Mouse (Mus musculus) left cerebral cortex, adult 2 months (tissue): ENCODE measurements around the gene Fam192a. TPM values are rescaled to one million over a fixed set of nuclear protein-coding genes. Genes with fewer than 3 reads are reported as not detected.
A peak's percentile ranks its signal among the peaks of the same experiment; 100 is the strongest.

ENCODE experiments used
- DNase-seq, 2 experiments: peaks; one replicate each; pipeline ENCODE4 v3.0.0; 2021 to 2022; ENCODE audit warnings: low spot score in 2 of 2, mixed read lengths in 1 of 2; ENCODE audit errors: extremely low spot score in 1 of 2
- H3K27ac ChIP-seq: fragments of 200-600 bp; 2 replicates; pipeline ENCODE4 v1.8.1; 2022
- H3K4me3 ChIP-seq: fragments of 200-600 bp; 2 replicates; pipeline ENCODE4 v1.8.1; 2022
- CTCF ChIP-seq: fragments of 200-600 bp; IDR thresholded peaks from 2 replicates; pipeline ENCODE4 v1.8.1; 2022; ENCODE audit warnings: antibody characterized with exemption, mild to moderate bottlenecking, moderate library complexity
- intact Hi-C: fragments of 180-260 bp; cut with DNase I; formaldehyde crosslinking; loops from one replicate; pipeline ENCODE4 v1.15.1; 2025
- long read RNA-seq, 2 experiments: library from polyadenylated mRNA; stranded (forward); transcript quantifications; one replicate each; pipeline ENCODE4 v2.0.0; 2021; ENCODE audit warnings: borderline mapping rate in 2 of 2
- total RNA-seq, 2 experiments: library from RNA; stranded (reverse); gene quantifications; 2 replicates each; pipeline ENCODE4 v1.2.3; 2021

Gene Fam192a
- 10 to 100 TPM; 34.8 to 38.3 TPM for total RNA-seq
- long read RNA-seq, experiment 1, transcript Fam192a-201 (8 exons, 2,873 nt), result major isoform, 48 of 68 reads
- long read RNA-seq, experiment 1, partial matches to known transcripts, result 4 of 68 reads
- long read RNA-seq, experiment 1, other reads (novel, unspliced or antisense), result 16 of 68 reads
- long read RNA-seq, experiment 2, transcript Fam192a-201 (8 exons, 2,873 nt), result major isoform, 25 of 34 reads
- long read RNA-seq, experiment 2, partial matches to known transcripts, result 0 of 34 reads
- long read RNA-seq, experiment 2, other reads (novel, unspliced or antisense), result 8 of 34 reads

GRCm38 (mm10) chr8:94601607-94602385 lies at the start of gene Fam192a, which contains the start of gene Rspry1:
Gene Fam192a, minus strand, starts transcription at chr8:94601997.
Gene Rspry1, plus strand, starts transcription at chr8:94601937.
- H3K4me3 ChIP-seq, result peak within 1 kb of the TSS; percentile 99
- no peak for TF ChIP-seq CTCF
- peak; percentile 100 for DNase-seq
- intact Hi-C loops, result loop anchor here (5.0 kb wide), 1 partner anchor 211 kb away; the partner anchor contains the start of gene Ccl17
- peak within 1 kb of the TSS; percentile 91 for H3K27ac ChIP-seq

- H3K4me3 ChIP-seq, result no peak overlapping the region
- intact Hi-C loops, result no loop called here
- no peak for DNase-seq
- H3K27ac ChIP-seq, result no peak overlapping the region
- no peak for TF ChIP-seq CTCF
Observed at GRCm38 (mm10) chr8:94649496-94649895, 47.7 kb upstream of the Fam192a start.

GRCm38 (mm10) chr8:94646165-94646564 lies 44.4 kb upstream of the Fam192a start:
- no peak for TF ChIP-seq CTCF
- Histone ChIP-seq H3K4me3 (no peak overlapping the region), H3K27ac (no peak overlapping the region)
- intact Hi-C loops, result no loop called here
- DNase-seq, result no peak

- Histone ChIP-seq H3K27ac (no peak overlapping the region), H3K4me3 (no peak overlapping the region)
- no peak for TF ChIP-seq CTCF
- intact Hi-C loops, result no loop called here
- no peak for DNase-seq
Observed at GRCm38 (mm10) chr8:94645202-94645601, 43.4 kb upstream of the Fam192a start.

GRCm38 (mm10) chr8:94641938-94642337 lies 40.1 kb upstream of the Fam192a start:
- intact Hi-C loops, result no loop called here
- peak; percentile 20 for TF ChIP-seq CTCF
- H3K27ac ChIP-seq, result no peak overlapping the region
- H3K4me3 ChIP-seq, result no peak overlapping the region
- no peak for DNase-seq

GRCm38 (mm10) chr8:94641183-94641582 lies 39.4 kb upstream of the Fam192a start:
- no peak for DNase-seq
- intact Hi-C loops, result no loop called here
- no peak for TF ChIP-seq CTCF
- H3K27ac ChIP-seq, result no peak overlapping the region
- H3K4me3 ChIP-seq, result no peak overlapping the region

GRCm38 (mm10) chr8:94634211-94634610 lies 32.4 kb upstream of the Fam192a start:
- intact Hi-C loops, result no loop called here
- TF ChIP-seq CTCF, result no peak
- no peak for DNase-seq
- Histone ChIP-seq H3K4me3 (no peak overlapping the region), H3K27ac (no peak overlapping the region)

- TF ChIP-seq CTCF, result no peak
- Histone ChIP-seq H3K4me3 (no peak overlapping the region), H3K27ac (no peak overlapping the region)
- DNase-seq, result no peak
- intact Hi-C loops, result no loop called here
Observed at GRCm38 (mm10) chr8:94633564-94634194, 31.9 kb upstream of the Fam192a start.

GRCm38 (mm10) chr8:94624885-94625284 lies 23.1 kb upstream of the Fam192a start:
- no peak overlapping the region for H3K4me3 ChIP-seq
- intact Hi-C loops, result no loop called here
- no peak for DNase-seq
- no peak for TF ChIP-seq CTCF
- H3K27ac ChIP-seq, result no peak overlapping the region

- no peak overlapping the region for H3K4me3 ChIP-seq
- no peak overlapping the region for H3K27ac ChIP-seq
- DNase-seq, result no peak
- TF ChIP-seq CTCF, result no peak; the same call in 1 of the 2 replicates
- intact Hi-C loops, result no loop called here
Observed at GRCm38 (mm10) chr8:94607064-94607463, 5.3 kb upstream of the Fam192a start.

- no peak overlapping the region for H3K27ac ChIP-seq
- no peak overlapping the region for H3K4me3 ChIP-seq
- intact Hi-C loops, result loop anchor here (5.0 kb wide), 1 partner anchor 208 kb away; the partner anchor contains the start of gene Ccl17
- TF ChIP-seq CTCF, result no peak
- DNase-seq, result no peak
Observed at GRCm38 (mm10) chr8:94604030-94604429, 2.2 kb upstream of the Fam192a start.

GRCm38 (mm10) chr8:94602471-94603131 lies 804 bp upstream of the Fam192a start:
- intact Hi-C loops, result loop anchor here (5.0 kb wide), 1 partner anchor 210 kb away; the partner anchor contains the start of gene Ccl17
- TF ChIP-seq CTCF, result no peak
- Histone ChIP-seq H3K27ac (peak overlapping the region; percentile 89), H3K4me3 (peak overlapping the region; percentile 99)
- peak in 1 of 2 experiments; percentile 12 for DNase-seq
